Mouse (Mus musculus) MEL (cell line): Measurements from ENCODE around the gene Gm10300.

ENCODE experiments used
- CTCF ChIP-seq, 3 experiments: IDR thresholded peaks in 2 of 3; conservative IDR thresholded peaks in 1 of 3; 2 replicates each; pipeline ENCODE4 v1.5.1; 2011 to 2012; ENCODE audit warnings: low read length in 3 of 3, low read depth in 2 of 3, mild to moderate bottlenecking in 2 of 3, improper control_type of control experiment in 1 of 3, inconsistent platforms in 1 of 3, mixed read lengths in 1 of 3, moderate library complexity in 1 of 3; ENCODE audit not compliant: control insufficient read depth in 1 of 3, insufficient read depth in 1 of 3, poor library complexity in 1 of 3, severe bottlenecking in 1 of 3
- GABPA ChIP-seq: IDR thresholded peaks from 2 replicates; pipeline ENCODE4 v1.6.1; 2012; ENCODE audit warnings: low read depth, mild to moderate bottlenecking, inconsistent platforms, low read length, improper control_type of control experiment, moderate library complexity
- GATA1 ChIP-seq: IDR thresholded peaks from 2 replicates; pipeline ENCODE4 v1.6.1; 2011; ENCODE audit warnings: low read depth, low read length, improper control_type of control experiment
- MAFK ChIP-seq: IDR thresholded peaks from 2 replicates; pipeline ENCODE4 v1.6.1; 2011; ENCODE audit warnings: low read depth, mild to moderate bottlenecking, low read length, improper control_type of control experiment, borderline replicate concordance
- MEF2A ChIP-seq: IDR thresholded peaks from 2 replicates; pipeline ENCODE4 v1.6.1; 2014; ENCODE audit warnings: low read depth, mild to moderate bottlenecking, inconsistent platforms, low read length, improper control_type of control experiment; ENCODE audit not compliant: poor library complexity, insufficient replicate concordance, severe bottlenecking; ENCODE audit errors: extremely low read depth
- MXI1 ChIP-seq: IDR thresholded peaks from 2 replicates; pipeline ENCODE4 v1.6.1; 2011; ENCODE audit warnings: mild to moderate bottlenecking, low read depth, low read length, improper control_type of control experiment
- MYC ChIP-seq: IDR thresholded peaks from 2 replicates; pipeline ENCODE4 v1.6.1; 2011; ENCODE audit warnings: low read depth, mild to moderate bottlenecking, low read length, improper control_type of control experiment, moderate library complexity
- NELFE ChIP-seq: IDR thresholded peaks from 2 replicates; pipeline ENCODE4 v1.6.1; 2011; ENCODE audit warnings: low read depth, low read length, improper control_type of control experiment
- POLR2A ChIP-seq, 2 experiments: IDR thresholded peaks; 2 replicates each; pipeline ENCODE4 v1.6.1; 2011 to 2012; ENCODE audit warnings: low read length in 2 of 2, mild to moderate bottlenecking in 2 of 2, control low read depth in 1 of 2, improper control_type of control experiment in 1 of 2, low read depth in 1 of 2, moderate library complexity in 1 of 2; ENCODE audit not compliant: control insufficient read depth in 1 of 2, insufficient read depth in 1 of 2, poor library complexity in 1 of 2
- RCOR1 ChIP-seq: IDR thresholded peaks from 2 replicates; pipeline ENCODE4 v1.6.1; 2012; ENCODE audit warnings: low read depth, mild to moderate bottlenecking, inconsistent platforms, low read length, improper control_type of control experiment
- TCF12 ChIP-seq: IDR thresholded peaks from 2 replicates; pipeline ENCODE4 v1.6.1; 2014; ENCODE audit warnings: low read depth, mild to moderate bottlenecking, inconsistent platforms, low read length, improper control_type of control experiment, moderate library complexity
- UBTF ChIP-seq: IDR thresholded peaks from 2 replicates; pipeline ENCODE4 v1.6.1; 2012; ENCODE audit warnings: low read depth, mild to moderate bottlenecking, inconsistent platforms, low read length, improper control_type of control experiment, moderate library complexity, borderline replicate concordance; ENCODE audit not compliant: insufficient read depth
- ZMIZ1 ChIP-seq: IDR thresholded peaks from 2 replicates; pipeline ENCODE4 v1.6.1; 2012; ENCODE audit warnings: low read depth, mild to moderate bottlenecking, inconsistent platforms, low read length, improper control_type of control experiment, moderate library complexity

DNA sequence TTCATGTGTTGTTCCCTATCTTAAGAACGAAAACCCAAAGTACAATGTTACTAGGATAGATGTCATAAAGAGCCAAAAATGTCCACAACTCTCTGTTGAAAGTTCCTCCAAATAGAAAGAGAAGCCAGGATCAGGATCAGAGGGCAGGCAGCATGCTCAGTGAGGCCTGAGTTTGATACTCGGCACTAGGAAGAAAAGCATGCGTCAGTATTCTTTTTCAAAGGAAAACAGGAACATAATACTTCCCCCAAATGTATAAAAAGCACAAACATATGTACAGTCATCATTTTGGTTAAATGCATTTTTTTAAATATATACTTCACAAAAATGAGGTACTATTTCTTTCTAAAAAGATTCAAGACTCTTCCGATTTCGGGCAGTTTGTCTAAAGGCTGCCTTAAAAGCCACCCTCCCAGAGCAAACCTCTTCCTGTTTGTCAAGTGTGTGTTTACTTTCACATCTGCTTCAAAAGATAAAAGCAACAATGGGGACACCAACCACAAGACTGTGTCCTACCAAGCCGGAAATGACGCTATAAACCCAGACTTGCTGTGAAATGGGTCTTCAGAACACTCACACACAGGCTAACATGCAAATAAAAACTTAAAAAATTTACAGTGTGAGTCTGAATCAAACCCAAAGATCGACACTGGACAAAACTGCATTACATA lies 34.4 kb upstream of the Gm10300 start:
- TF ChIP-seq POLR2A (IDR thresholded peaks at IDR 0.05; ENCODE audit: control insufficient read depth in 1 of 2, insufficient read depth in 1 of 2, low read depth in 1 of 2, low read length in 2 of 2, poor library complexity in 1 of 2), result no peak
- no peak for TF ChIP-seq GABPA
- 0 out of 2 replicates have a peak, but pooled peaks have one; percentile 45 for TF ChIP-seq RCOR1
- peak; percentile 54 for TF ChIP-seq MXI1
- no peak for TF ChIP-seq NELFE
- TF ChIP-seq CTCF (IDR thresholded peaks at IDR 0.05 in 2 of 3, conservative IDR thresholded peaks at IDR 0.05 in 1 of 3; ENCODE audit: control insufficient read depth in 1 of 3, insufficient read depth in 1 of 3, low read depth in 2 of 3, low read length in 3 of 3, poor library complexity in 1 of 3, severe bottlenecking in 1 of 3), result no peak
- TF ChIP-seq GATA1, result peak; percentile 86
- no peak for TF ChIP-seq ZMIZ1
- no peak for TF ChIP-seq UBTF
- no peak for TF ChIP-seq MAFK
- TF ChIP-seq TCF12, result peak; percentile 77
- TF ChIP-seq MYC, result peak; percentile 71; the same call in 1 of the 2 replicates
- no peak for TF ChIP-seq MEF2A
